Mouse (Mus musculus): ENCODE measurements around the gene Sash1. TPM values are rescaled to one million over a fixed set of nuclear protein-coding genes. Genes with fewer than 3 reads are reported as not detected.
A peak's percentile ranks its signal among the peaks of the same experiment; 100 is the strongest.

Sash1 gene
- polyA plus RNA-seq, 1 experiment from 2014 or later = 2.8 TPM

- ATAC-seq = no peak
- no peak for TF ChIP-seq CTCF (IDR thresholded peaks at IDR 0.05; ENCODE audit: low read depth)
- Histone ChIP-seq H3K36me3 (ENCODE audit: control insufficient read depth, insufficient read depth) (no peaks in the 10 kb centered on the region; the same call in 1 of the 2 replicates), H3K4me1 (replicated peaks; ENCODE audit: control insufficient read depth, insufficient read depth, low read length) (no peaks in the 10 kb centered on the region), H3K4me2 (replicated peaks; ENCODE audit: low read depth) (no peak overlapping the region), H3K9ac (ENCODE audit: low read depth, low read length) (no peak overlapping the region), H3K27ac (ENCODE audit: low read depth, low read length) (no peak overlapping the region), H3K27me3 (replicated peaks; ENCODE audit: control insufficient read depth, insufficient read depth, low read length) (no peaks in the 10 kb centered on the region), H3K9me3 (ENCODE audit: control insufficient read depth) (no peaks in the 10 kb centered on the region), H3K4me3 (ENCODE audit: low read depth, low read length) (no peak overlapping the region)
- 87% methylated on average over 3 of the region's 3 CpGs for WGBS
Measured at GRCm38 (mm10) chr10:8870368-8870767, 15.5 kb downstream of the Sash1 start.

GRCm38 (mm10) chr10:8866062-8866642 is 19.7 kb downstream of the Sash1 start:
- H3K36me3 ChIP-seq (ENCODE audit: control insufficient read depth, insufficient read depth) = no peaks in the 10 kb centered on the region; the same call in 1 of the 2 replicates
- no peak for TF ChIP-seq CTCF (IDR thresholded peaks at IDR 0.05; ENCODE audit: low read depth)
- no peak overlapping the region for H3K9ac ChIP-seq (ENCODE audit: low read depth, low read length)
- no peaks in the 10 kb centered on the region for H3K27me3 ChIP-seq (replicated peaks; ENCODE audit: control insufficient read depth, insufficient read depth, low read length)
- no peaks in the 10 kb centered on the region for H3K9me3 ChIP-seq (ENCODE audit: control insufficient read depth)
- H3K4me1 ChIP-seq (replicated peaks; ENCODE audit: control insufficient read depth, insufficient read depth, low read length) = no peaks in the 10 kb centered on the region
- ATAC-seq = peak; percentile 50; the same call in 1 of the 2 replicates
- H3K27ac ChIP-seq (ENCODE audit: low read depth, low read length) = 0 out of 2 replicates have a peak overlapping the region, but pooled peaks have one; percentile 50
- WGBS = 62% methylated on average over 4 of the region's 4 CpGs
- H3K4me2 ChIP-seq (replicated peaks; ENCODE audit: low read depth) = no peak overlapping the region
- no peak overlapping the region for H3K4me3 ChIP-seq (ENCODE audit: low read depth, low read length)

GRCm38 (mm10) chr10:8860655-8861054 is 25.2 kb downstream of the Sash1 start:
- Histone ChIP-seq H3K4me3 (ENCODE audit: low read depth, low read length) (no peak overlapping the region), H3K27me3 (replicated peaks; ENCODE audit: control insufficient read depth, insufficient read depth, low read length) (no peaks in the 10 kb centered on the region), H3K9me3 (ENCODE audit: control insufficient read depth) (no peaks in the 10 kb centered on the region), H3K4me1 (replicated peaks; ENCODE audit: control insufficient read depth, insufficient read depth, low read length) (no peaks in the 10 kb centered on the region), H3K4me2 (replicated peaks; ENCODE audit: low read depth) (no peak overlapping the region), H3K36me3 (ENCODE audit: control insufficient read depth, insufficient read depth) (no peaks in the 10 kb centered on the region), H3K9ac (ENCODE audit: low read depth, low read length) (no peak overlapping the region), H3K27ac (ENCODE audit: low read depth, low read length) (no peak overlapping the region)
- TF ChIP-seq CTCF (IDR thresholded peaks at IDR 0.05; ENCODE audit: low read depth) = no peak
- 88% methylated on average over 9 of the region's 9 CpGs for WGBS
- ATAC-seq = no peak

- Histone ChIP-seq H3K27me3 (replicated peaks; ENCODE audit: control insufficient read depth, insufficient read depth, low read length) (no peaks in the 10 kb centered on the region), H3K4me2 (replicated peaks; ENCODE audit: low read depth) (no peak overlapping the region), H3K4me1 (replicated peaks; ENCODE audit: control insufficient read depth, insufficient read depth, low read length) (no peaks in the 10 kb centered on the region), H3K9ac (ENCODE audit: low read depth, low read length) (no peak overlapping the region), H3K27ac (ENCODE audit: low read depth, low read length) (no peak overlapping the region), H3K9me3 (ENCODE audit: control insufficient read depth) (no peaks in the 10 kb centered on the region), H3K36me3 (ENCODE audit: control insufficient read depth, insufficient read depth) (no peaks in the 10 kb centered on the region), H3K4me3 (ENCODE audit: low read depth, low read length) (no peak overlapping the region)
- WGBS = 90% methylated on average over 7 of the region's 7 CpGs
- ATAC-seq = no peak
- TF ChIP-seq CTCF (IDR thresholded peaks at IDR 0.05; ENCODE audit: low read depth) = no peak
Measured at GRCm38 (mm10) chr10:8858718-8859117, 27.2 kb downstream of the Sash1 start.

- no peak overlapping the region for H3K4me3 ChIP-seq (ENCODE audit: low read depth, low read length)
- H3K36me3 ChIP-seq (ENCODE audit: control insufficient read depth, insufficient read depth) = no peaks in the 10 kb centered on the region
- H3K4me1 ChIP-seq (replicated peaks; ENCODE audit: control insufficient read depth, insufficient read depth, low read length) = no peaks in the 10 kb centered on the region
- H3K27ac ChIP-seq (ENCODE audit: low read depth, low read length) = no peak overlapping the region
- no peaks in the 10 kb centered on the region for H3K9me3 ChIP-seq (ENCODE audit: control insufficient read depth)
- H3K27me3 ChIP-seq (replicated peaks; ENCODE audit: control insufficient read depth, insufficient read depth, low read length) = no peaks in the 10 kb centered on the region
- no peak for ATAC-seq
- 75% methylated on average over 2 of the region's 2 CpGs for WGBS
- H3K4me2 ChIP-seq (replicated peaks; ENCODE audit: low read depth) = no peak overlapping the region
- no peak for TF ChIP-seq CTCF (IDR thresholded peaks at IDR 0.05; ENCODE audit: low read depth)
- no peak overlapping the region for H3K9ac ChIP-seq (ENCODE audit: low read depth, low read length)
Measured at GRCm38 (mm10) chr10:8856942-8857341, 28.9 kb downstream of the Sash1 start.

GRCm38 (mm10) chr10:8853326-8853725 is 32.5 kb downstream of the Sash1 start:
- Histone ChIP-seq H3K9ac (ENCODE audit: low read depth, low read length) (no peak overlapping the region), H3K4me3 (ENCODE audit: low read depth, low read length) (no peak overlapping the region), H3K4me1 (replicated peaks; ENCODE audit: control insufficient read depth, insufficient read depth, low read length) (no peaks in the 10 kb centered on the region), H3K36me3 (ENCODE audit: control insufficient read depth, insufficient read depth) (peaks cover 7% of the 10 kb centered on the region; the same call in 1 of the 2 replicates), H3K27ac (ENCODE audit: low read depth, low read length) (no peak overlapping the region), H3K27me3 (replicated peaks; ENCODE audit: control insufficient read depth, insufficient read depth, low read length) (no peaks in the 10 kb centered on the region), H3K9me3 (ENCODE audit: control insufficient read depth) (no peaks in the 10 kb centered on the region), H3K4me2 (replicated peaks; ENCODE audit: low read depth) (no peak overlapping the region)
- 70% methylated on average over 7 of the region's 7 CpGs for WGBS
- TF ChIP-seq CTCF (IDR thresholded peaks at IDR 0.05; ENCODE audit: low read depth) = no peak
- ATAC-seq = no peak

Data from intestine, postnatal 0 days (tissue).